Mouse (Mus musculus) liver, postnatal 0 days (tissue): ENCODE measurements at regions not wholly inside any gene's neighbourhood (a gene's known extent, or its start where the extent isn't known, plus 50 kb on each side); places are given as distances from the start of the nearest gene placed in this dataset.

Source experiments
- ATAC-seq: fragments of 200-750 bp; cut with Nextera tagmentation; 2 replicates; pipeline ENCODE4 v1.8.0; 2017; ENCODE audit warnings: mild to moderate bottlenecking, moderate library complexity
- DNase-seq: peaks from one replicate; pipeline ENCODE4 v3.0.0-alpha.2; 2016
- H3K27ac ChIP-seq: fragments of 300-500 bp; sonication (generic); 2 replicates; pipeline ENCODE4 v1.5.1; 2014; ENCODE audit warnings: antibody characterized with exemption, moderate library complexity, mild to moderate bottlenecking, low read depth
- H3K27me3 ChIP-seq: fragments of 300-500 bp; sonication (generic); 2 replicates; pipeline ENCODE4 v1.6.1; 2014; ENCODE audit warnings: low read length, control low read depth, mixed read lengths; ENCODE audit not compliant: insufficient read depth
- H3K36me3 ChIP-seq: fragments of 300-500 bp; sonication (generic); replicated peaks from 2 replicates; pipeline ENCODE4 v1.6.1; 2014; ENCODE audit warnings: mild to moderate bottlenecking, control low read depth, low read length, moderate library complexity, mixed read lengths; ENCODE audit not compliant: insufficient read depth
- H3K4me1 ChIP-seq: fragments of 300-500 bp; sonication (generic); 2 replicates; pipeline ENCODE4 v1.6.1; 2014; ENCODE audit warnings: antibody characterized with exemption, mild to moderate bottlenecking, control low read depth; ENCODE audit not compliant: insufficient read depth
- H3K4me2 ChIP-seq: fragments of 300-500 bp; sonication (generic); 2 replicates; pipeline ENCODE4 v1.6.1; 2014; ENCODE audit warnings: low read depth, mild to moderate bottlenecking, low read length, moderate library complexity, mixed read lengths
- H3K4me3 ChIP-seq: fragments of 300-500 bp; sonication (generic); 2 replicates; pipeline ENCODE4 v1.5.1; 2014; ENCODE audit warnings: low read depth, low read length
- H3K9ac ChIP-seq: fragments of 300-500 bp; sonication (generic); replicated peaks from 2 replicates; pipeline ENCODE4 v1.6.1; 2014; ENCODE audit warnings: mild to moderate bottlenecking, moderate library complexity
- H3K9me3 ChIP-seq: fragments of 300-500 bp; sonication (generic); 2 replicates; pipeline ENCODE4 v1.6.1; 2016; ENCODE audit warnings: mild to moderate bottlenecking, control low read depth, low read length, mixed read lengths
- CTCF ChIP-seq: sonication (generic); IDR thresholded peaks from 2 replicates; pipeline ENCODE4 v1.5.1; 2016; ENCODE audit warnings: antibody characterized with exemption, low read depth
- EP300 ChIP-seq: IDR thresholded peaks from 2 replicates; pipeline ENCODE4 v1.6.1; 2016; ENCODE audit warnings: antibody characterized with exemption, low read depth, mild to moderate bottlenecking
- WGBS: fragments of 180-500 bp; shearing (Covaris S2); extraction: QIAGEN DNeasy Blood & Tissue Kit; methylation state at CpG from one replicate; pipeline ENCODE4 v1.1.7; 2014; ENCODE audit not compliant: insufficient replicate concordance; 5-methylcytosine and 5-hydroxymethylcytosine counted together

DNA sequence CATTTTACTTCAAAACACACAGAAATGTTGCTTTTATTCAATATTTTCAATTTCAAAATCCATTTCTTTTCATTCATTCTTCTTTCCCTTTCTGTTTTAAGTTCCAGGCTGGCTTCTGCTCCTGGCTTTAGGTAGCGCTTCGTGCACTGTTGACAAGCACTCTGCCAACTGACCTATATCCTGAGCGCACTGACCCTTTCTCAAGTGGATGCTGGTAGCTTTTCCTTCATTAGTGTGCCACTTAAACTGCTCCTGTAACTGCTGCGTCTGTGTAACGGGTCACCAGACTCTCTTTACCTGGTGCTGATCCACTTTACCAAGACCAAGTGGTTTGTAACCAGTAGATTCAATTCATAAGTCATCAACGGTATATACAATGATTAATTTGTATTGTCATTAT, 67.7 kb upstream of the Osbpl8 start:
- WGBS: 75% methylated on average over 6 of the region's 6 CpGs
- DNase-seq: no peak

DNA sequence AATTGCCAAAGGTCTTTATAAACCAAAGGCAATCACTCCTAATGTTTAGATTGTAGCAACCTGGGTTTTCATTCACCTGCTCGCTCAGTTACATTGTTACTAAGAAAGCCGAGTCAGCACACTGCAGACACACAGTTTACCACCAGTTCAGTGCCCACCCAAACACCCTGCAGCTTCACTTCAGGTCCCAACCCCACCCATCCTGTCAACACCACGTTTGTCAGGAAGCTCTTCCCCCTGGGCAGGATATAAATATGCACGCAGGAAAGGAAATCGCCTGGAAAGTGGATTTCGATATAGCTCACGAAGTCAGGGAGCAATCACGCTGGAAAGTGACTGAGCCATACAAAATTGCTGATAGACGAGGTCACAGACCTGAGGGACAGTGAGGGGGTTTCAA, 70.1 kb upstream of the Osbpl8 start:
- Histone ChIP-seq H3K4me3 (no peak overlapping the region), H3K27me3 (no peaks in the 10 kb centered on the region), H3K9ac (no peak overlapping the region), H3K4me2 (no peak overlapping the region), H3K4me1 (no peaks in the 10 kb centered on the region), H3K9me3 (no peaks in the 10 kb centered on the region), H3K36me3 (no peaks in the 10 kb centered on the region), H3K27ac (no peak overlapping the region)
- TF ChIP-seq CTCF (no peak), EP300 (no peak)
- ATAC-seq (no peak), DNase-seq (no peak)
- WGBS: 54% methylated on average over 9 of the region's 9 CpGs

More for the DNA sequence above, 67.7 kb upstream of the Osbpl8 start:
- Histone ChIP-seq H3K4me2 (no peak overlapping the region), H3K36me3 (no peaks in the 10 kb centered on the region), H3K9ac (no peak overlapping the region), H3K27me3 (no peaks in the 10 kb centered on the region), H3K27ac (no peak overlapping the region), H3K4me3 (no peak overlapping the region), H3K9me3 (no peaks in the 10 kb centered on the region), H3K4me1 (no peaks in the 10 kb centered on the region)
- ATAC-seq: no peak
- TF ChIP-seq CTCF (no peak), EP300 (no peak)

DNA sequence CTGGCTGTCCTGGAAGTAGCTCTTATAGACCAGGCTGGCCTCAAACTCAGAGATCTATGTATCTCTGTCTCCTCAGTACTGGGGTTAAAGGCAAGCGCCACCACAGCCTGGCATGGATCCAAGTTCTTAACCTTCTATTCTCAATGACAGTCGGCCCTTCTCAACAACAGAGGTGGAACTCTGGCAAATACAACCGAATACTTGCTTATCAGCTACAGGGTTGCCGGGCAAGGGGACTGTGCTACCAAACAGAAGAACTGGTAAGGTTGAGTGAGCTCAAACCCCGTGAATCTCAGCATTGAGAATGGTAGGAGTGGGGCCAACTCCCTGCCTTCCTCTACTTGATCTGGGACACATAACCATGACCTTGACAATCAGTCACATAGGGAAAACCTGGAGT, 75.2 kb upstream of the Osbpl8 start:
- Histone ChIP-seq H3K36me3 (no peaks in the 10 kb centered on the region), H3K4me3 (no peak overlapping the region)
- no peak for DNase-seq

DNA sequence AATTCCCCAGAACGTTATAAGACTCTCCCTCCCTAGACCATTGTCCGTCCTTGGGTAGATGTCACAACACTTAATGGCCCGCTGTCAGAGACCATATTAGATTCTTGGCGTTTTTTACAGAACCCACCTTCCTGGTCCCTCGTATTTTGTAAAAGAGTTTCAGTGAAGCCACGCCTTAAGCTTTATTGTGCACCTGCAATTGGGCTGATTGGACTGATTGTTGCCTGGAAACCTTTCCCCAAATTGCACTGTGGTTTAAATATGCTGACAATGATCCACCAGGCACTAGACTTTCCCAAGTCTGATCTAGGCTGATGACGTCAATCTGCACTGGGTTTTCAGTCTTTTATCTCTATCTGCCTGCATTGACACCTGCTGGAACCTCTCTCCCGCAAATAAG, 75.6 kb upstream of the Zdhhc17 start:
- H3K9ac ChIP-seq: no peak overlapping the region
- no peak overlapping the region for H3K4me3 ChIP-seq
- H3K36me3 ChIP-seq: no peaks in the 10 kb centered on the region
- H3K4me2 ChIP-seq: no peak overlapping the region
- H3K4me1 ChIP-seq: no peaks in the 10 kb centered on the region
- TF ChIP-seq EP300: no peak
- DNase-seq: no peak
- no peak overlapping the region for H3K27ac ChIP-seq
- 68% methylated on average over 8 of the region's 8 CpGs for WGBS
- no peaks in the 10 kb centered on the region for H3K9me3 ChIP-seq
- no peak for ATAC-seq
- no peaks in the 10 kb centered on the region for H3K27me3 ChIP-seq

More for the DNA sequence above, 75.2 kb upstream of the Osbpl8 start:
- no peaks in the 10 kb centered on the region for H3K27me3 ChIP-seq
- H3K27ac ChIP-seq: no peak overlapping the region
- 54% methylated on average over 5 of the region's 5 CpGs for WGBS
- no peak overlapping the region for H3K4me2 ChIP-seq
- TF ChIP-seq CTCF (no peak), EP300 (no peak)
- H3K9ac ChIP-seq: no peak overlapping the region
- H3K4me1 ChIP-seq: no peaks in the 10 kb centered on the region
- no peak for ATAC-seq
- H3K9me3 ChIP-seq: no peaks in the 10 kb centered on the region

DNA sequence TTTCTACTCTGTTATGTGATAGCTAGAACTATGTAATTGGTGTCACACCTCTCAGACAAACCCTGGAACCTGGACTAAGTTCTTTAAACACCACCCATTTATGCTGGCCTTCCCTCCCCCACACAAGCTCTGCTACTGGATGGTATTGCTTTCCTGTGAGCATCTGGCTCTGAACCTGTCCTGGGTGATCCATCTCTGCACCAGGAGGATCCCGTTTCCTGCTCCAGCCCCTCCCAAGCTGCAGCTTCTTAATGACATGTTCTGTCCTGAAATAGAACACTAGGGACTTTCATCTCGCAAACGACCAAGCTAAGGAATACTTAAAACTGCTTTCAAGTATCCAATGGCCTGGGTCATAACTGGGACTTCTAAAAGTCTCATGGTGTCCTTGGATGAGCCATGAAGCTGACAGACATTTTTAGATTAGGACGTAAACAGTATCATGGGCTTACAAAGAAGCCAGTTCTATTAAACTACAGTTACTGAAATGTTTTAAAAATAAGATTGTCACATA, 74.4 kb upstream of the Zdhhc17 start:
- DNase-seq: no peak
- H3K9ac ChIP-seq: no peak overlapping the region
- TF ChIP-seq EP300 (no peak), CTCF (no peak)

DNA sequence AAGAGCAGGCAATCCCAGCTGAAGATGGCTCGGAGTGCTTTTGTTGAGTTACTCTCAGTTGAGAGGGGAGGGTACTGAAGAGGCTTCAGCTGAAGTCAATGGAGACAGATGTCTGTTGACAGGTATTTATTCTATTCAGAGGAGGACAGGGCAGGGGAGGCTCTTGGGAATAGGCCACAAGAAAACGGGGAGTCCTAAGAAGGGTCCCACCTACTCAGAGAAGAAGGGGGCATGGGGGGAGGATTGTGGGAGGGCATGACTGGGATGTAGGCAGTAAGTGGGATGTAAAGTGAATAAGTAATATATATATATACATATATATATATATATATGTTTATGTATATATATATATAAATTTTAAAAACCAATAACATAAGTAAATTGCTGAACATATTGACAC, 73.9 kb upstream of the Zdhhc17 start:
- no peak for TF ChIP-seq EP300
- TF ChIP-seq CTCF: no peak
- ATAC-seq (no peak), DNase-seq (no peak)
- WGBS: 83% methylated on average over 2 of the region's 2 CpGs
- Histone ChIP-seq H3K27ac (no peak overlapping the region), H3K4me2 (no peak overlapping the region), H3K27me3 (no peaks in the 10 kb centered on the region), H3K9ac (no peak overlapping the region), H3K4me1 (no peaks in the 10 kb centered on the region), H3K36me3 (no peaks in the 10 kb centered on the region), H3K9me3 (no peaks in the 10 kb centered on the region), H3K4me3 (no peak overlapping the region)

More for the DNA sequence above, 74.4 kb upstream of the Zdhhc17 start:
- Histone ChIP-seq H3K36me3 (no peaks in the 10 kb centered on the region), H3K27ac (no peak overlapping the region), H3K4me2 (no peak overlapping the region), H3K9me3 (no peaks in the 10 kb centered on the region), H3K4me1 (no peaks in the 10 kb centered on the region), H3K27me3 (no peaks in the 10 kb centered on the region), H3K4me3 (no peak overlapping the region)
- no peak for ATAC-seq
- WGBS: 69% methylated on average over 4 of the region's 4 CpGs

DNA sequence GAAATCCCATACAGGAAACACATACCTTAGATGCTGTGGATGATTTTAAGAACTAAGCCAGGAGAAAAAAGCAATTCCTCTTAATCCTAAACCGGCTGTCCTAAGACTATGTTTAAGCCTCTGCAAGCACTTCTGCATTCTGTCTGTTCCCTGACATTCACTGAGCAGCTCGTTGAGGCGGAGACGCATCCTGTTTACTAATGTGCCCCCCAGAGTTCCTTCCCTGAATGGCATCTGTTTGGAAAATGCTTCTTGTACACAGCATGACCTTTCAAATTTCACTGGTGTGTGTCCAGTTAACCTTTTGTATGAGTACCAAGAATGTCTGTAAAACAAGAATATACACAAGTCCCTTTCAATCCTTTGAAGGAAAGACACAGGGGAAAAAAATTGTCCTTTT, 73.4 kb upstream of the Zdhhc17 start:
- H3K36me3 ChIP-seq: no peaks in the 10 kb centered on the region
- H3K4me2 ChIP-seq: no peak overlapping the region
- H3K4me1 ChIP-seq: no peaks in the 10 kb centered on the region
- TF ChIP-seq EP300 (no peak), CTCF (peak; percentile 38)
- H3K9ac ChIP-seq: no peak overlapping the region
- ATAC-seq (no peak), DNase-seq (no peak)
- H3K9me3 ChIP-seq: no peaks in the 10 kb centered on the region
- no peak overlapping the region for H3K27ac ChIP-seq
- WGBS: 22% methylated on average over 4 of the region's 4 CpGs
- H3K27me3 ChIP-seq: no peaks in the 10 kb centered on the region
- H3K4me3 ChIP-seq: no peak overlapping the region
